Mouse (Mus musculus) MEL (cell line): ENCODE results near the gene Axin2. TPM values are rescaled to one million over a fixed set of nuclear protein-coding genes. Genes with fewer than 3 reads are reported as not detected.

Source experiments
- DNase-seq: peaks from one replicate; pipeline ENCODE4 v3.0.0; 2011; ENCODE audit warnings: low read depth, low spot score
- H3K27ac ChIP-seq: 2 replicates; pipeline ENCODE4 v1.5.1; 2012; ENCODE audit warnings: low read depth, mild to moderate bottlenecking, control low read depth, low read length, moderate library complexity; ENCODE audit not compliant: control insufficient read depth
- H3K27me3 ChIP-seq, 2 experiments: fragments of 150-350 bp in 1 of 2; sonication (generic) in 1 of 2; 2 replicates each; pipeline ENCODE4 v1.6.1; 2012; ENCODE audit warnings: low read length in 2 of 2, mild to moderate bottlenecking in 2 of 2, improper control_type of control experiment in 1 of 2, moderate library complexity in 1 of 2; ENCODE audit not compliant: insufficient read depth in 2 of 2, control insufficient read depth in 1 of 2
- H3K36me3 ChIP-seq, 2 experiments: 2 replicates each; pipeline ENCODE4 v1.6.1; 2012 to 2014; ENCODE audit warnings: low read length in 2 of 2, improper control_type of control experiment in 1 of 2, inconsistent platforms in 1 of 2, mild to moderate bottlenecking in 1 of 2; ENCODE audit not compliant: insufficient read depth in 2 of 2, control insufficient read depth in 1 of 2
- H3K4me1 ChIP-seq, 2 experiments: fragments of 150-350 bp in 1 of 2; sonication (generic) in 1 of 2; 2 replicates each; pipeline ENCODE4 v1.6.1; 2012; ENCODE audit warnings: low read length in 2 of 2, improper control_type of control experiment in 1 of 2, mild to moderate bottlenecking in 1 of 2; ENCODE audit not compliant: insufficient read depth in 2 of 2, control insufficient read depth in 1 of 2
- H3K4me3 ChIP-seq, 2 experiments: fragments of 150-350 bp in 1 of 2; sonication (generic) in 1 of 2; 2 replicates each; pipeline ENCODE4 v1.5.1; 2012; ENCODE audit warnings: low read depth in 2 of 2, low read length in 2 of 2, mild to moderate bottlenecking in 2 of 2, moderate library complexity in 2 of 2, control low read depth in 1 of 2, improper control_type of control experiment in 1 of 2; ENCODE audit not compliant: control insufficient read depth in 1 of 2, insufficient read depth in 1 of 2
- H3K79me2 ChIP-seq: 2 replicates; pipeline ENCODE4 v1.6.1; 2012; ENCODE audit warnings: mild to moderate bottlenecking, low read length, moderate library complexity; ENCODE audit not compliant: control insufficient read depth, poor library complexity, insufficient read depth
- H3K9ac ChIP-seq: 2 replicates; pipeline ENCODE4 v1.6.1; 2012; ENCODE audit warnings: low read depth, mild to moderate bottlenecking, control low read depth, low read length, moderate library complexity; ENCODE audit not compliant: control insufficient read depth, poor library complexity, severe bottlenecking
- H3K9me3 ChIP-seq: fragments of 150-350 bp; sonication (generic); replicated peaks from 2 replicates; pipeline ENCODE4 v1.6.1; 2012; ENCODE audit warnings: mild to moderate bottlenecking, low read length, improper control_type of control experiment, moderate library complexity; ENCODE audit not compliant: insufficient read depth
- CTCF ChIP-seq, 3 experiments: IDR thresholded peaks in 2 of 3; conservative IDR thresholded peaks in 1 of 3; 2 replicates each; pipeline ENCODE4 v1.5.1; 2011 to 2012; ENCODE audit warnings: low read length in 3 of 3, low read depth in 2 of 3, mild to moderate bottlenecking in 2 of 3, improper control_type of control experiment in 1 of 3, inconsistent platforms in 1 of 3, mixed read lengths in 1 of 3, moderate library complexity in 1 of 3; ENCODE audit not compliant: control insufficient read depth in 1 of 3, insufficient read depth in 1 of 3, poor library complexity in 1 of 3, severe bottlenecking in 1 of 3
- E2F4 ChIP-seq: IDR thresholded peaks from 2 replicates; pipeline ENCODE4 v1.6.1; 2011; ENCODE audit warnings: low read depth, low read length, improper control_type of control experiment, borderline replicate concordance
- ELF1 ChIP-seq: IDR thresholded peaks from 2 replicates; pipeline ENCODE4 v1.6.1; 2014; ENCODE audit warnings: low read depth, mild to moderate bottlenecking, inconsistent platforms, low read length, improper control_type of control experiment, moderate library complexity
- GABPA ChIP-seq: IDR thresholded peaks from 2 replicates; pipeline ENCODE4 v1.6.1; 2012; ENCODE audit warnings: low read depth, mild to moderate bottlenecking, inconsistent platforms, low read length, improper control_type of control experiment, moderate library complexity
- HCFC1 ChIP-seq: IDR thresholded peaks from 2 replicates; pipeline ENCODE4 v1.6.1; 2012; ENCODE audit warnings: low read depth, mild to moderate bottlenecking, inconsistent platforms, low read length, improper control_type of control experiment, moderate library complexity
- JUND ChIP-seq: IDR thresholded peaks from 2 replicates; pipeline ENCODE4 v1.6.1; 2011; ENCODE audit warnings: low read depth, mild to moderate bottlenecking, improper control_type of control experiment, low read length
- KAT2A ChIP-seq: conservative IDR thresholded peaks from 2 replicates; pipeline ENCODE4 v1.6.1; 2012; ENCODE audit warnings: low read depth, low read length, improper control_type of control experiment, inconsistent platforms
- MEF2A ChIP-seq: IDR thresholded peaks from 2 replicates; pipeline ENCODE4 v1.6.1; 2014; ENCODE audit warnings: low read depth, mild to moderate bottlenecking, inconsistent platforms, low read length, improper control_type of control experiment; ENCODE audit not compliant: poor library complexity, insufficient replicate concordance, severe bottlenecking; ENCODE audit errors: extremely low read depth
- MYB ChIP-seq: IDR thresholded peaks from 2 replicates; pipeline ENCODE4 v1.6.1; 2011; ENCODE audit warnings: mild to moderate bottlenecking, low read depth, low read length, improper control_type of control experiment
- POLR2AphosphoS2 ChIP-seq: IDR thresholded peaks from 2 replicates; pipeline ENCODE4 v1.6.1; 2011; ENCODE audit warnings: low read length, improper control_type of control experiment
- POLR2AphosphoS5 ChIP-seq: IDR thresholded peaks from 2 replicates; pipeline ENCODE4 v1.6.1; 2012; ENCODE audit warnings: low read depth, borderline replicate concordance, mild to moderate bottlenecking, inconsistent platforms, low read length, moderate library complexity, mixed read lengths
- RAD21 ChIP-seq: IDR thresholded peaks from 2 replicates; pipeline ENCODE4 v1.6.1; 2011; ENCODE audit warnings: mild to moderate bottlenecking, low read depth, low read length, improper control_type of control experiment
- RCOR1 ChIP-seq: IDR thresholded peaks from 2 replicates; pipeline ENCODE4 v1.6.1; 2012; ENCODE audit warnings: low read depth, mild to moderate bottlenecking, inconsistent platforms, low read length, improper control_type of control experiment
- SIN3A ChIP-seq: IDR thresholded peaks from 2 replicates; pipeline ENCODE4 v1.6.1; 2012; ENCODE audit warnings: low read length, improper control_type of control experiment, inconsistent platforms
- SMC3 ChIP-seq: IDR thresholded peaks from 2 replicates; pipeline ENCODE4 v1.6.1; 2011; ENCODE audit warnings: low read depth, low read length, improper control_type of control experiment
- TAL1 ChIP-seq: IDR thresholded peaks from 2 replicates; pipeline ENCODE4 v1.6.1; 2012; ENCODE audit warnings: mild to moderate bottlenecking, inconsistent platforms, low read length, moderate library complexity, mixed read lengths
- USF1 ChIP-seq: IDR thresholded peaks from 2 replicates; pipeline ENCODE4 v1.6.1; 2014; ENCODE audit warnings: low read depth, mild to moderate bottlenecking, inconsistent platforms, low read length, improper control_type of control experiment, moderate library complexity
- USF2 ChIP-seq, 2 experiments: IDR thresholded peaks; 2 replicates each; pipeline ENCODE4 v1.6.1; 2011 to 2012; ENCODE audit warnings: improper control_type of control experiment in 2 of 2, low read length in 2 of 2, borderline replicate concordance in 1 of 2, inconsistent platforms in 1 of 2, low read depth in 1 of 2, mild to moderate bottlenecking in 1 of 2; ENCODE audit not compliant: insufficient read depth in 1 of 2
- ZC3H11A ChIP-seq: IDR thresholded peaks from 2 replicates; pipeline ENCODE4 v1.6.1; 2012; ENCODE audit warnings: low read depth, mild to moderate bottlenecking, inconsistent platforms, low read length, improper control_type of control experiment
- ZKSCAN1 ChIP-seq: IDR thresholded peaks from 2 replicates; pipeline ENCODE4 v1.6.1; 2012; ENCODE audit warnings: low read depth, mild to moderate bottlenecking, inconsistent platforms, low read length, improper control_type of control experiment, moderate library complexity
- ZMIZ1 ChIP-seq: IDR thresholded peaks from 2 replicates; pipeline ENCODE4 v1.6.1; 2012; ENCODE audit warnings: low read depth, mild to moderate bottlenecking, inconsistent platforms, low read length, improper control_type of control experiment, moderate library complexity
- polyA plus RNA-seq, 2 experiments: library from polyadenylated mRNA; stranded (reverse) in 1 of 2; unstranded in 1 of 2; fragments of >175 nt in 1 of 2; fragments of >200 nt in 1 of 2; gene quantifications; 2 replicates each; pipeline versions ENCODE4 v1.2.1 to v1.2.4; 2012; ENCODE audit warnings: low replicate concordance in 2 of 2, low read depth in 1 of 2; ENCODE audit not compliant: insufficient read length in 2 of 2, insufficient read depth in 1 of 2, missing spikeins in 1 of 2
- total RNA-seq: library from RNA; depleted of rRNA; stranded (reverse); fragments of 300-350 nt; gene quantifications from 2 replicates; pipeline ENCODE4 v1.2.3, GENCODE M21; 2012

The Axin2 gene
- total and polyA plus RNA-seq, 3 experiments, result not detected

- no peak for DNase-seq
- TF ChIP-seq RAD21 (no peak), ZKSCAN1 (no peak), CTCF (IDR thresholded peaks at IDR 0.05 in 2 of 3, conservative IDR thresholded peaks at IDR 0.05 in 1 of 3; ENCODE audit: control insufficient read depth in 1 of 3, insufficient read depth in 1 of 3, low read depth in 2 of 3, low read length in 3 of 3, poor library complexity in 1 of 3, severe bottlenecking in 1 of 3) (no peak), KAT2A (no peak), HCFC1 (no peak), POLR2AphosphoS2 (no peak)
- TF ChIP-seq, all 39 proteins: peak for 0
- no peaks in the 10 kb centered on the region for H3K27me3 ChIP-seq
- no peaks in the 10 kb centered on the region for H3K36me3 ChIP-seq
- H3K27ac ChIP-seq, result no peak overlapping the region
- H3K4me1 ChIP-seq, result no peaks in the 10 kb centered on the region
- no peak overlapping the region for H3K9ac ChIP-seq
- H3K79me2 ChIP-seq, result no peaks in the 10 kb centered on the region
- H3K4me3 ChIP-seq, result no peak overlapping the region
- H3K9me3 ChIP-seq, result no peaks in the 10 kb centered on the region
Observed at GRCm38 (mm10) chr11:108891111-108891870, 28.9 kb upstream of the Axin2 start.

- no peaks in the 10 kb centered on the region for H3K9me3 ChIP-seq
- H3K27ac ChIP-seq, result no peak overlapping the region
- no peak overlapping the region for H3K4me3 ChIP-seq
- DNase-seq, result no peak
- H3K4me1 ChIP-seq, result no peaks in the 10 kb centered on the region
- H3K9ac ChIP-seq, result no peak overlapping the region
- TF ChIP-seq ELF1 (no peak), CTCF (IDR thresholded peaks at IDR 0.05 in 2 of 3, conservative IDR thresholded peaks at IDR 0.05 in 1 of 3; ENCODE audit: control insufficient read depth in 1 of 3, insufficient read depth in 1 of 3, low read depth in 2 of 3, low read length in 3 of 3, poor library complexity in 1 of 3, severe bottlenecking in 1 of 3) (no peak), POLR2AphosphoS2 (no peak), USF1 (no peak), SMC3 (no peak), ZMIZ1 (no peak), E2F4 (no peak), POLR2AphosphoS5 (no peak), MYB (no peak), GABPA (no peak), RCOR1 (no peak), MEF2A (no peak), USF2 (IDR thresholded peaks at IDR 0.05; ENCODE audit: borderline replicate concordance in 1 of 2, insufficient read depth in 1 of 2, low read depth in 1 of 2, low read length in 2 of 2) (no peak), ZC3H11A (no peak), RAD21 (no peak), SIN3A (no peak), JUND (no peak), TAL1 (no peak)
- no peaks in the 10 kb centered on the region for H3K27me3 ChIP-seq
- no peaks in the 10 kb centered on the region for H3K79me2 ChIP-seq
- H3K36me3 ChIP-seq, result no peaks in the 10 kb centered on the region
Observed at GRCm38 (mm10) chr11:108891871-108892380, 28.2 kb upstream of the Axin2 start.
